Mouse (Mus musculus) thymus, postnatal 14 days (tissue): ENCODE results near the gene Nme3.
A peak's percentile ranks its signal among the peaks of the same experiment; 100 is the strongest.

Experiments
- DNase-seq: peaks from one replicate; pipeline ENCODE4 v3.0.0; 2021

Nme3 gene

GRCm38 (mm10) chr17:24896241-24896992, at the start of gene Nme3:
TSS of gene Nme3 (plus strand) at chr17:24896500.
- DNase-seq, result peak; percentile 81

DNA sequence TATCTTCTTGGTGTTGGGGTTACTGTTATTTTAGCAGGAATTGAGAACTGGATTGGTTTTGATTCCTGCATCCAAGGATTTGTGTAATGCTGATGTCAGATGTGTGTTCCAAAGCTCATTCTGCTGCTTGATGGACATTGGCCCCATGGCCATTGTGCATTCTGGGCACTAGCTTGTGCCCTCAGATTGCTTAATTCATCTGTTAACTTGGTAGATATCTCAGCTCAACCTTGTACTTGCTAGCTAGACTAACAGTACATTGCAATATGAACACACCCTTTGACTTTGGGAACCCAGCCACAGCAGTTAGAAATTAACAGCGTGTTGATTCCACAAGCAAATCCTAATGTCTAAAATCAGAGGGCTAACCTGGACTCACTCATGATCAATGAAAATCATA, 48.9 kb upstream of the Nme3 start:
- no peak for DNase-seq

GRCm38 (mm10) chr17:24848600-24849031, 47.7 kb upstream of the Nme3 start:
- DNase-seq, result no peak

DNA sequence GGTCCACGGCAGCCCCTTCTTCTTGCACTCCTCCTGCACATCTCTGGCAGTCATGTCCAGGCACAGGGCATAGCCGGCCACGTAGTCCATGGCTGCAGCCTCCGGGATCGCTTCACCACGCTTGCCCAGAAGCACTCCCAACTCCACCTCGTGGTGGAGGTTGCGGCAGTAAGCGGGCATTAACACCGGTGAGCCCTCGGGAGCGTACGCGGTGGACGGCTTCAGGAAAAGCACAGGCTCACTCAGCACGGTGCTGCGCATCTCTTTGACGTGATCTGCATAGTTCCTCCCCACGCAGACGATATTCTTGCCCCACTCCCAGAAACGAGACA, 46.6 kb upstream of the Nme3 start:
- no peak for DNase-seq

GRCm38 (mm10) chr17:24850065-24850772, 46.1 kb upstream of the Nme3 start, which contains the start of gene Fahd1:
TSS of gene Fahd1 (minus strand) at chr17:24850364.
- DNase-seq, result peak; percentile 94

DNA sequence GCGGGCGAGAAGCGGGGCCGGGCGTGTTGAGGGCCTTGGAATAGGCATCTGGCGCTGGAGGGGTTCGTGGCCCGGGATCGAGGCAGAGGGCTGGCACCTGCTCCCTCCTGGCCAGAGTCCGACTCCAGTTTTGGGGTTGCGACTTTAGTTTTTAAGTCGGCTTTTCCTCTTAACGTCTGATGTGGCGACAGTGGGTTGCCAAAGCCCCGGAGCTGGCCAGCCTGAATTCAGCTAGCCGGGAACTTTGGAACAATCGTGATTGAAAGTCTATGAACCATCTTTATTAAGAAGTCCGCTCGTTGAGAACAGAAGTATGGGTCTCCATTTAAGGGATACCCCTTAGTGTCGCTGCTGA, 45.5 kb upstream of the Nme3 start:
- no peak for DNase-seq

- no peak for DNase-seq
Measured at GRCm38 (mm10) chr17:24851381-24852125, 44.7 kb upstream of the Nme3 start.

- no peak for DNase-seq
Measured at GRCm38 (mm10) chr17:24855838-24856464, 40.3 kb upstream of the Nme3 start.

GRCm38 (mm10) chr17:24856589-24856988, 39.7 kb upstream of the Nme3 start:
- DNase-seq, result no peak

DNA sequence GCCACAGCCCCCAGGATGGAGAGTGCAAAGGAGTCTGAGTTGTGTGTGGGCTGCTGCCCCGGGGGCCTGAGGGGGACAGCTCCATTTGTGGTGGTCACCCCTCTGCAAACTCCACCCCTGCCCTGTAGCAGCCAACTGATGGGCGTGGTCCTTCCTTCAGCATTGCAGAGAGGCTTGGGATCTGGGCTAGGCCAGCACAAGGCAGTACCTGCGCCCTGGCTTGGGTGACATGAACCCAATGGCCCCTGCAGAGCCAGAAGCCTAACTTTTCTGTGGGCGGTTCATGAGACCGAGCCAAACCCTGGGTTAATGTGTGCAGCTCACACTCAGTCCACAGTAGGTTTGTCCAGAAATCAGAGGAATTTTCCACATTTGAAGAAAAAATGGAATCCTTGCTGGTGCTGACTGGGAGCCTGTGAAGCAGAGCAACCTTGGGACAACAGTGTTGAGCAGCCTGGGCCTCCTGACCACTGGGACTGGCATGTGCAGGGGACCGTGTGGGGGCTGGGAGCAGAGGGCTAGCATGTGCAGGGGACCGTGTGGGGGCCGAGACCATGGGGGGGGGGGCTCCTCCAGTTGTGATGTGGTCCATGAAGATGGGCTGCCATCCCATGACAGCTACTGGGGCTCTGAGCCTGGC, 38.3 kb upstream of the Nme3 start:
- no peak for DNase-seq

DNA sequence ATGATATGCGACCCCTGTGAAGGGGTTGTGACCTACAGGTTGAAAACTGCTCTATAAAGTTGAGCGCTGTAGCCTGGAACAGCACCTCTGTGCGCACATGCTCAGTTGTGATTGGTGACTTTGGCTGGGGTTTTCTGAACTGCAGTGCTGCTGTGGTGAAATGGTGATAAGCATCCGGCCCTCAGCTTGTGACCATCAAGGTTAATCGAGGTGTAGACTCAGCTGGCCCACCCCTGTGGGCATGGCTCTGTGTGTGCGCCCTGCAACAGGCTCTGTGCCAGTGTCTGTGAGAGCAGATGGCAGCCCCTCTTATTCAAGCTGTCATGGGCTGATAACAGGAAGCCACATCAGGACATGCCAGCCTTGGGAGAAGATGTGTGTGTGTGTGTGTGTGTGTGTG, 37.3 kb upstream of the Nme3 start:
- DNase-seq, result no peak

DNA sequence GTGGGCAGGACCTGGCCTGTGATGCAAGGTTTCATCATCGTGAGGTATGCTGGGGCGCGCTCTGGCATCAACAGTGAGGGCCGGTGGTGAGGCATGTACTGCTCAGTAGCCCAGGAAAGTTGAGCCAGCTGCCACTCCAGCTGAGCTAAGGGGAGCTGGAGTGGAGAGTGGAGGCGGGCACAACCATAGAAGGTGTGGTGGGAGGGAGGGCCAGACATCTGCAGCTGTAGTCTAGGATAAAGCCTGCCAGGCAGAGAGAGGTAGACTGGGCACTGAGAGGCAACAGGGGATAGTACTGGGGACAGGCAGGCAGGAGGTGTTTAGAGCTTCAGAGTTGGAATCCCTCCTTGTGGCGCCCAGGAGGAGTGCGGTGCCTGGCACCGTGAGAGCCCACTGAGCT, 36.2 kb upstream of the Nme3 start:
- no peak for DNase-seq

DNA sequence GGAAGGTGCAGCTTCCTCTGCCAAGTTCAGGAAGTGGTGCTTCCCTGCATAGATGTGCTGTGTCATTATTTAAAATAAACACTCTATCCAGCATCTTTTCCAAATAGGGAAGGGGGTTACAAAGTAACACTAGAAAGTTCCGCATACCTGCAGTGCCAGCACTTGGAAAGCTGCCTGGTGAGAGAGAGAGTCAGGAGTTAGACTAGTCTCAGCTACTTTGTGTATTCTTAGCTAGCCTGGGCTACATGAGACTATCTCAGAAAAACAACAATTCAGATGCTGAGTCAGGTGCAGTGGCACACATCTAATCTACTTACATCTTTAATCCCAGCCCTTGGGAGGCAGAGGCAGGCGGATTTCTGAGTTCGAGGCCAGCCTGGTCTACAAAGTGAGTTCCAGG, 34.5 kb upstream of the Nme3 start:
- no peak for DNase-seq

DNA sequence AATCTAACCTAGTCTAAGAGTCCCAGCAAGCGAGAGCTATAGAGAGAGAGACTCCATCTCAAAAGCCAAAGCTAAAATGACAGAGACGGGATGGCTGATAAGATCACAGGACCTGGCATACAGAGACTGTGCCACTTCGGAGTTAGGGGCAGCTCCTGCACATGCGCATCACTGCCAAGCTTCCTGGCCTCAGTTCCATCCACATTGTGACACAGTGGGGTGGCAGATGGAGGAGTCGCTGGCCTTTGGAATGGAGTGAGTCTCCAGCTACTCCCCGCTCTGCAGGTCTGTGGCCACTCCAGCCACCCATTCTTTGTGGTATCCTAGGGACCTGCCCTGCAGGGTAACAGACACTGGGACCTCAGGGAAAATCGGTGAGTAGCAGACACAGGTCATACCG, 30.5 kb upstream of the Nme3 start, which contains the start of gene Igfals:
Gene Igfals (plus strand): TSS at position 222 of the 400 bp plus-strand sequence.
- no peak for DNase-seq

GRCm38 (mm10) chr17:24867914-24868313, 28.4 kb upstream of the Nme3 start:
- no peak for DNase-seq

DNA sequence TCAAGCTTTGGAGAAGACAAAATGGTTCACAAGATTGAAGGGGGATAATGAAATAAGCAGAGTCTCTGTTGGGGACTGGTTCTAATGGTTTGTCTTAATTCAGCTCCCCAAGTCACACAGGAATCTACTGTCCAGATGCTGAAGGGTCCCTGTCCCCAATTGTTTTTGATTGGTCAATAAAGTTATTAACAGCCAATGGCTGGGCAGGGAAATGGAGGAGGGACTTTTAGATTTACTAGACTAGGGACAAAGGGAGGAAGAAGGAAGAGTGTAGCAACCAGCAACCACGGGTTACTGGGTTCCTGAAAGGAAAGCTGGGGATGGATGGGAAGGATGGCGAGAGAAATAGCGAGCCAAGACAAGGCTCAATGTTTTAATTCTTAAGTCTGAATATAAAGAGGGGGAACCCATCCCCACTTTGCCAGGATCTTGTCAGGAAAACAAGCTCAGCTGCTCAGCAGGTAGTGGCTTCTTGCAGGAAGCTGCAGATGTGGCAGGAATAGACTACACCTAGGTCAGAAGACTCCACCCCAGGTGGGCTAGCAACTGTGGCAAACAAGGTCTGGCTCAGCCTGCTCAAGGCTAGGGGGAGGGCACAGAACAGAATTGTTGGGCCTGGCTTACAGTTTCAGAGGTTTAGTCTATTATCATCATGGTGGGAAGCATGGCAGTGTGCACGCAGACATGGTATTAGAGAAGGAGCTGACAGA, 22.4 kb upstream of the Nme3 start:
- no peak for DNase-seq

DNA sequence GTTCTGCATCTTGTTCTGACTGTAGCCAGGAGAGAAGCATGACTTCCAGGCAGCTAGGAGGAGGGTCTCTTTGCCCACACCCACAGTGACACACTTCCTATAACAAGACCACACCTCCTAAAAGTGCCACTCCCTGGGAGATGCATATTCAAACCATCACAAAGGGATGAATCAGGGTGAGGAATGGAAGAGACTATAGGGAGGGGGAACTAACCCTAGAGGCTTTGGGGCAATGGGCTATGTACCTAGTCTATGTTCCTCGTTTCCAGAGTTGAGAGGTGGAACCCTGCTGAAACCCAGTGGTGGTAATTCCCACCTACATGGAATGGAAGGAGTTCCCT, 21.9 kb upstream of the Nme3 start:
- no peak for DNase-seq

DNA sequence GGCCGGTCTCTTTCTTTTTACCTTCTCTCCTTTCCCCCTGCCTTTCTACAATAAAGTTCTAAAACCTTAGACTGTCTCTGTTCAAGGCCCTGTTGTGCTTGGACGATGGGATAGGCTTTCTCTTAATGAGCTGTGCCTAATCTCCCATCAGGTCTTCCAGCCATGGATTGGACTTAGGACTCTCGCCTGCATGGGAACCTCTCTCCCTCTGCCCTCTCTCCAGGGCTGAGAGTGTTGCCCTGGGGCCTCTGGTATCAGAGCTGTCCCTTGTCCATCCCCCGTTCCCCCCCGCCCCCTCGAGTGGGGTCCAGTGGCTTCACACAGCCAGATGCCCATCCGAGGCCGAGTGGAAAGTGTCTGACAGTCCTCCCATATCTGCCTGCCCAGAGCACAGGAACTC, 21.3 kb upstream of the Nme3 start:
- DNase-seq, result no peak

- DNase-seq, result no peak
Measured at GRCm38 (mm10) chr17:24877336-24878116, 18.8 kb upstream of the Nme3 start.

DNA sequence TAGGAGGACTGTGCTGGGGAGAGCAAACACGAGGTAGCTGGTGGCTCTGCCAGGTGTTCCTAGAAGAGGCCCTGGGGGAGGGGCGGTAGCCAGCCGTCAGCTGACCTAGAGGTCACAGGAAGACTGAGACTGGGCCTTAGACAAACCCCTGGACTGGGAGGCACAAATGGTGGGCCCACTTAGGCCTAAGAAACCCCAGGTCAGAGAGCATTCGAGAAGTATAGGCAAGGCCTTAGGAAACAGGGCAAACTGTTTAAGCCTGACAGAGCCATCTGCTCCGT, 18.2 kb upstream of the Nme3 start:
- peak; percentile 68 for DNase-seq

DNA sequence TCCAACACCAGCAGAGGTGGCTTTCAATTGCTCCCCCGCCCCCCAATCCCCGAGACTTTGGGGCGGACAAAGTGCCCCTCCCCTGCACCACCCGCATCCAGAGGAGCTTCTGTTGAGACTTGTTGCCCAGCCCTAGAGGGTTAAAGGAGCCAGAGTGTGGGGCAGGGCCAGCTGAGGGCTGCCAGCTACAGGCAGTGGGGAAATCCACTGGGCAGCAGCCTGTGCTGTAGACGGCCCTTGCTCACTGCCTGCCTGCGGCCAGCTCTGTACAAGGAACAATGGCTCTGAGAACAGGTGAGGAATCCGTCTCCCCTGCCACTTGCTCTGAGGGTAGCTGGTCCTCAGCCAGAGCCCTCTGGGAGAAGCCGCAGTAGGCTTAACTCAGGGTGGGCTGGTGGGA, 17.8 kb upstream of the Nme3 start:
- no peak for DNase-seq
